Mouse (Mus musculus): ENCODE data around the gene Pin1. TPM values are rescaled to one million over a fixed set of nuclear protein-coding genes. Genes with fewer than 3 reads are reported as not detected.
A peak's percentile ranks its signal among the peaks of the same experiment; 100 is the strongest.

Pin1 gene
- total and polyA plus RNA-seq, 2 experiments from 2014 or later = 32.0 to 60.3 TPM

DNA sequence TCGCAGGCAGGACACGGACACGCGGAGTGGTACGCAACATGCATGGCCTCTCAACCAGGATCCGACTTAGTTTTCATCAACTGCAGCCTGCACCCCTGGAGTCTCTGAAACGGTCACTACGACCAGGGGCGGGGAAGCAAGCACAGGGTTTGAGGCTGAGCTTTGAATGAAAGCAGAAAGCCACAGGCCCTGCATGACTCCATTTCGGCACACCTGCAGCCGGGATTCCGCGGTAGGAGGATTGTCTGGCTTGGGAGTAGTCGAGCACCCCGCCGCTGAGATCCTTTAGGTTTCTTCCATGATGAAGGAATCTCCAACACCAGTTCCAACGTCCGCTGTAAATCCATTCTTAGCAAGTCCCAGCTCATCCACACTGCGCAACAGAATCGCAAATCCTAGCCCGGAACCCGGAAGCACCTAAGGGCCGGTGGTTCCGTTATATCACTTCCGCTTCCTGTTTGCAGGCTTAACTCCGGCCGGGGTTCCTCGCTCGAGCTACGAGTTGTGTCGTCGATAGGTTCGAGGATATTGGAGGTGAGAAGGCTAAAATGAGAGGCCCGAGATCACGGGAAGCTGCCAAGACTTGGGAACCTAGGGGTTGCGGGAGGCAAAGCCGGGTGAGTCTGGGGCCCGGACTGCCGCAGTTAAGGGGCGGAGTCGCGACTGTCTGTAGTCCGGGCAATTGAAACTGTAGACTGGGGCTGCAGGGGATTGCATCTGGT is 7.4 kb upstream of the Pin1 start, which contains the start of gene Fbxl12:
TSS of gene Fbxl12 (minus strand) at position 408 of the 722 bp plus-strand sequence.
- H3K4me3 ChIP-seq (ENCODE audit: low read depth, low read length) = peak within 1 kb of the TSS; percentile 64
- H3K9ac ChIP-seq (replicated peaks; ENCODE audit: low read length, poor library complexity, severe bottlenecking) = peak within 1 kb of the TSS; percentile 74
- H3K4me1 ChIP-seq (ENCODE audit: insufficient read depth, low read length) = peaks cover 9% of the 10 kb centered on the region; the same call in 1 of the 2 replicates
- no peaks in the 10 kb centered on the region for H3K27me3 ChIP-seq (ENCODE audit: insufficient read depth, low read length)
- H3K36me3 ChIP-seq (ENCODE audit: insufficient read depth, low read length) = peaks cover 19% of the 10 kb centered on the region
- H3K9me3 ChIP-seq (ENCODE audit: low read length) = no peaks in the 10 kb centered on the region
- H3K4me2 ChIP-seq (ENCODE audit: low read depth, low read length, poor library complexity, severe bottlenecking) = peak within 1 kb of the TSS; percentile 97
- TF ChIP-seq CTCF (IDR thresholded peaks at IDR 0.05) = no peak
- under 1% methylated on average over 43 of the region's 43 CpGs for WGBS
- ATAC-seq (ENCODE audit: low FRiP score) = peak; percentile 45; the same call in 1 of the 2 replicates
- DNase-seq (ENCODE audit: low spot score) = peak; percentile 90
- peak within 1 kb of the TSS; percentile 83 for H3K27ac ChIP-seq (ENCODE audit: low read depth, low read length)

- no peak for DNase-seq (ENCODE audit: low spot score)
Observed at GRCm38 (mm10) chr9:20645121-20645520, 6.8 kb upstream of the Pin1 start.

GRCm38 (mm10) chr9:20652260-20652658 is 364 bp downstream of the Pin1 start:
- H3K4me2 ChIP-seq (ENCODE audit: low read depth, low read length, poor library complexity, severe bottlenecking) = peak overlapping the region; percentile 71
- DNase-seq (ENCODE audit: low spot score) (no peak), ATAC-seq (ENCODE audit: low FRiP score) (peak; percentile 12; the same call in 1 of the 2 replicates)
- H3K27me3 ChIP-seq (ENCODE audit: insufficient read depth, low read length) = no peaks in the 10 kb centered on the region
- no peaks in the 10 kb centered on the region for H3K9me3 ChIP-seq (ENCODE audit: low read length)
- H3K4me3 ChIP-seq (ENCODE audit: low read depth, low read length) = peak overlapping the region; percentile 91
- WGBS = 0% methylated on average over 23 of the region's 25 CpGs
- 0 out of 2 replicates have a peak overlapping the region, but pooled peaks have one; percentile 69 for H3K27ac ChIP-seq (ENCODE audit: low read depth, low read length)
- H3K4me1 ChIP-seq (ENCODE audit: insufficient read depth, low read length) = peaks cover 3% of the 10 kb centered on the region; the same call in 1 of the 2 replicates
- TF ChIP-seq CTCF (IDR thresholded peaks at IDR 0.05) = no peak
- H3K9ac ChIP-seq (replicated peaks; ENCODE audit: low read length, poor library complexity, severe bottlenecking) = peak overlapping the region; percentile 86
- peaks cover 30% of the 10 kb centered on the region for H3K36me3 ChIP-seq (ENCODE audit: insufficient read depth, low read length)

More at GRCm38 (mm10) chr9:20645121-20645520, 6.8 kb upstream of the Pin1 start:
- Histone ChIP-seq H3K4me2 (ENCODE audit: low read depth, low read length, poor library complexity, severe bottlenecking) (peak overlapping the region; percentile 97), H3K36me3 (ENCODE audit: insufficient read depth, low read length) (peaks cover 19% of the 10 kb centered on the region), H3K9me3 (ENCODE audit: low read length) (no peaks in the 10 kb centered on the region), H3K4me1 (ENCODE audit: insufficient read depth, low read length) (peaks cover 9% of the 10 kb centered on the region; the same call in 1 of the 2 replicates), H3K27me3 (ENCODE audit: insufficient read depth, low read length) (no peaks in the 10 kb centered on the region), H3K4me3 (ENCODE audit: low read depth, low read length) (peak overlapping the region; percentile 64), H3K27ac (ENCODE audit: low read depth, low read length) (peak overlapping the region; percentile 83), H3K9ac (replicated peaks; ENCODE audit: low read length, poor library complexity, severe bottlenecking) (peak overlapping the region; percentile 74)
- WGBS = 6% methylated on average over 17 of the region's 17 CpGs
- no peak for TF ChIP-seq CTCF (IDR thresholded peaks at IDR 0.05)
- no peak for ATAC-seq (ENCODE audit: low FRiP score)

DNA sequence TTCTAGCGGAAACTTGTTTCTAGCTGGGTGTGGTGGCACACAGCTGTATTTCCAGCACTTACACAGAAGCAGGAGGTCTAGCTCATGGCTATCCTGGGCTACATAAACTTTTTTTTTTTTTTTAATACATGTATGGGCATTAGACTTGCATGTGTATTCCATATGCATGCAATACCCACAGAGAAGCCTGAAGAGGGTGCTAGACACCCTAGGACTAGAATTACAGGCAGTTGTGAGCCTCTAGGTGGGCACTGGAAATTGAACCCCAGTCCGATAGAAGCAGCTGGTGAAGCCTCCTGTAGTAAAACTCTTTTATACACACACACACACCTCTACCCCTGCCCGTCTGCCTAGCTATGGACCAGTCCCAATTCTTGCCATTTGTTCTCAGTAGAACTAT is 2.0 kb downstream of the Pin1 start:
- WGBS = 93% methylated on average over 3 of the region's 3 CpGs
- Histone ChIP-seq H3K4me1 (ENCODE audit: insufficient read depth, low read length) (peaks cover 3% of the 10 kb centered on the region; the same call in 1 of the 2 replicates), H3K36me3 (ENCODE audit: insufficient read depth, low read length) (peaks cover 40% of the 10 kb centered on the region), H3K9ac (replicated peaks; ENCODE audit: low read length, poor library complexity, severe bottlenecking) (no peak overlapping the region), H3K27me3 (ENCODE audit: insufficient read depth, low read length) (no peaks in the 10 kb centered on the region), H3K4me3 (ENCODE audit: low read depth, low read length) (no peak overlapping the region), H3K4me2 (ENCODE audit: low read depth, low read length, poor library complexity, severe bottlenecking) (no peak overlapping the region), H3K27ac (ENCODE audit: low read depth, low read length) (no peak overlapping the region), H3K9me3 (ENCODE audit: low read length) (no peaks in the 10 kb centered on the region)
- DNase-seq (ENCODE audit: low spot score) (no peak), ATAC-seq (ENCODE audit: low FRiP score) (no peak)
- TF ChIP-seq CTCF (IDR thresholded peaks at IDR 0.05) = peak; percentile 20; the same call in 1 of the 2 replicates

DNA sequence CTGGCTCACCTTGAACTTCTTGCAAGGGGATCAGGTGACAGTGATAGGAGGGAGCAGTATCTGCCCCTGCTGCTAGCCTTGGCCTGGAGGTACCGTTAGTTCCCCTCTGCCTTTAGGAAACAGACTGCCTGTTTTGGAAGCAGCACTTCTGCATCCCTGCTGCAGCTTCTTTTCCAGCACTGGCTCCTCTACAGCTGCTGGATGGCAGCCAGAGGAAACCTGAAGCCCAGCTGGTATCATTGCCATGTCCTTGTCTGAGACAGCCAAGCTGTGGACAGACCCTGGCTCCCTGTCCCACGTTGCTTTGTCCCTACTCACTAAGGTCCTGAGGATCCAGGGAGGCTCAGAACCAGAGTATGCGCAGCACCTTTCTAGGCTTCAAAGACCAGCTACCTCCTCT is 5.7 kb downstream of the Pin1 start:
- Histone ChIP-seq H3K36me3 (ENCODE audit: insufficient read depth, low read length) (peaks cover 45% of the 10 kb centered on the region), H3K9me3 (ENCODE audit: low read length) (no peaks in the 10 kb centered on the region), H3K27ac (ENCODE audit: low read depth, low read length) (no peak overlapping the region), H3K4me2 (ENCODE audit: low read depth, low read length, poor library complexity, severe bottlenecking) (no peak overlapping the region), H3K27me3 (ENCODE audit: insufficient read depth, low read length) (no peaks in the 10 kb centered on the region), H3K9ac (replicated peaks; ENCODE audit: low read length, poor library complexity, severe bottlenecking) (no peak overlapping the region), H3K4me1 (ENCODE audit: insufficient read depth, low read length) (peaks cover 3% of the 10 kb centered on the region; the same call in 1 of the 2 replicates), H3K4me3 (ENCODE audit: low read depth, low read length) (no peak overlapping the region)
- 80% methylated on average over 3 of the region's 3 CpGs for WGBS
- ATAC-seq (ENCODE audit: low FRiP score) = no peak
- DNase-seq (ENCODE audit: low spot score) = no peak
- no peak for TF ChIP-seq CTCF (IDR thresholded peaks at IDR 0.05)

DNA sequence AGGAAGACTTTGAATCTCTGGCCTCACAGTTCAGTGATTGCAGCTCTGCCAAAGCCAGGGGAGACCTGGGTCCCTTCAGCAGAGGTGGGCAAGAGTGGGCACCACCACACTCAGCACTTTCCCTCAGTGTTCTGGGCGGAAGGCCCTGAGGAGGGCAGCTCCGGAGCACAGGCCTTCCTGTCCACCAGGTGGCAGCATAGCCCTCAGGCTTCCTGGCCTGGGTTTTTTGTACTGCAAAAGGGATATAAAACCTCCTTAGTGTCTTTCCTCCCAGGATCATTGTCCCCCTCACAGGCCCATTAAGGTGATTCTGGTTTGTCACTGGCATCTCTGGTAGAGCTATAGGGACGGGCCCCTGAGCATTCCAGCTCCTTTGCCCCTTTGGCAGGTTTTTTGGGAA is 10.4 kb downstream of the Pin1 start:
- Histone ChIP-seq H3K4me2 (ENCODE audit: low read depth, low read length, poor library complexity, severe bottlenecking) (no peak overlapping the region), H3K4me1 (ENCODE audit: insufficient read depth, low read length) (peaks cover 2% of the 10 kb centered on the region; the same call in 1 of the 2 replicates), H3K27me3 (ENCODE audit: insufficient read depth, low read length) (no peaks in the 10 kb centered on the region), H3K9me3 (ENCODE audit: low read length) (no peaks in the 10 kb centered on the region), H3K27ac (ENCODE audit: low read depth, low read length) (no peak overlapping the region), H3K4me3 (ENCODE audit: low read depth, low read length) (no peak overlapping the region), H3K36me3 (ENCODE audit: insufficient read depth, low read length) (peaks cover 43% of the 10 kb centered on the region), H3K9ac (replicated peaks; ENCODE audit: low read length, poor library complexity, severe bottlenecking) (no peak overlapping the region; the same call in 1 of the 2 replicates)
- no peak for ATAC-seq (ENCODE audit: low FRiP score)
- DNase-seq (ENCODE audit: low spot score) = peak; percentile 82
- peak; percentile 87 for TF ChIP-seq CTCF (IDR thresholded peaks at IDR 0.05)
- 56% methylated on average over 3 of the region's 3 CpGs for WGBS
